Mouse (Mus musculus): Measurements from ENCODE around the gene Mup14. TPM values are rescaled to one million over a fixed set of nuclear protein-coding genes. Genes with fewer than 3 reads are reported as not detected.
"Not testable (repeated sequence)": the region's sequence is repeated elsewhere in the genome, so short reads cannot be mapped to it uniquely, and the experiment has no call there.

Gene Mup14
- not detected in 2 replicates for polyA plus RNA-seq (2014; fragmentation: Nextera tagmentation; extraction: Ambion mirVana)

- not testable (repeated sequence) for H3K27ac ChIP-seq (replicated peaks; ENCODE audit: low read depth, low read length); H3K9ac ChIP-seq (replicated peaks; ENCODE audit: low read length); H3K4me3 ChIP-seq (ENCODE audit: low read depth, low read length); H3K4me1 ChIP-seq (ENCODE audit: control insufficient read depth, insufficient read depth, low read length); ATAC-seq (replicated peaks; ENCODE audit: insufficient number of reproducible peaks, low FRiP score, low TSS enrichment, low read depth); DNase-seq (ENCODE audit: low spot score); H3K27me3 ChIP-seq (ENCODE audit: control insufficient read depth, insufficient read depth, low read length); H3K36me3 ChIP-seq (replicated peaks; ENCODE audit: control insufficient read depth, insufficient read depth, low read depth, low read length); H3K4me2 ChIP-seq (ENCODE audit: low read depth, low read length); H3K9me3 ChIP-seq (replicated peaks; ENCODE audit: control insufficient read depth, low read length)
- WGBS, result 83% methylated on average over 4 of the region's 6 CpGs
Observed at GRCm38 (mm10) chr4:61303900-61304299, at the start of gene Mup14. Gene Mup14, minus strand, starts transcription at chr4:61304000.

GRCm38 (mm10) chr4:61338108-61338507, 34.3 kb upstream of the Mup14 start:
- H3K9me3 ChIP-seq (replicated peaks; ENCODE audit: control insufficient read depth, low read length); DNase-seq (ENCODE audit: low spot score); ATAC-seq (replicated peaks; ENCODE audit: insufficient number of reproducible peaks, low FRiP score, low TSS enrichment, low read depth); H3K27ac ChIP-seq (replicated peaks; ENCODE audit: low read depth, low read length); H3K36me3 ChIP-seq (replicated peaks; ENCODE audit: control insufficient read depth, insufficient read depth, low read depth, low read length); H3K4me2 ChIP-seq (ENCODE audit: low read depth, low read length); H3K9ac ChIP-seq (replicated peaks; ENCODE audit: low read length); H3K4me3 ChIP-seq (ENCODE audit: low read depth, low read length); H3K4me1 ChIP-seq (ENCODE audit: control insufficient read depth, insufficient read depth, low read length); H3K27me3 ChIP-seq (ENCODE audit: control insufficient read depth, insufficient read depth, low read length): not testable (repeated sequence)
- 87% methylated on average over 3 of the region's 5 CpGs for WGBS

Other genes starting within 250 kb of the Mup14 start
- not detected in 2 replicates for gene Mup13, start 75.7 kb downstream of the Mup14 start, polyA plus RNA-seq (2014; fragmentation: Nextera tagmentation; extraction: Ambion mirVana)
- gene Mup15, start 135.7 kb upstream of the Mup14 start, polyA plus RNA-seq (2014; fragmentation: Nextera tagmentation; extraction: Ambion mirVana), result not detected in 2 replicates
- gene Mup16, start 215.5 kb upstream of the Mup14 start, polyA plus RNA-seq (2014; fragmentation: Nextera tagmentation; extraction: Ambion mirVana), result not detected in 2 replicates